Mouse (Mus musculus) C2C12 (cell line): Measurements from ENCODE around the gene Dgkd.

Experiments used
- CEBPB ChIP-seq: IDR thresholded peaks from one replicate; pipeline ENCODE4 v1.6.1; 2011; ENCODE audit warnings: low read depth, mild to moderate bottlenecking, control low read depth, moderate library complexity
- CTCF ChIP-seq: IDR thresholded peaks from one replicate; pipeline ENCODE4 v1.5.1; 2011; ENCODE audit not compliant: control insufficient read depth, insufficient read depth, insufficient read length
- FOSL1 ChIP-seq: IDR thresholded peaks from one replicate; pipeline ENCODE4 v1.8.0; 2011; ENCODE audit warnings: mild to moderate bottlenecking, low read length; ENCODE audit not compliant: poor library complexity, insufficient read depth, severe bottlenecking
- MAX ChIP-seq: IDR thresholded peaks from one replicate; pipeline ENCODE4 v1.6.1; 2011; ENCODE audit warnings: mild to moderate bottlenecking, control low read depth
- MYOD1 ChIP-seq: IDR thresholded peaks from one replicate; pipeline ENCODE4 v1.6.1; 2011; ENCODE audit warnings: low read depth; ENCODE audit not compliant: control insufficient read depth, insufficient read length
- MYOG ChIP-seq: IDR thresholded peaks from one replicate; pipeline ENCODE4 v1.6.1; 2011; ENCODE audit not compliant: control insufficient read depth, insufficient read length; ENCODE audit errors: extremely low read depth
- USF1 ChIP-seq: IDR thresholded peaks from one replicate; pipeline ENCODE4 v1.6.1; 2011; ENCODE audit warnings: low read depth, mild to moderate bottlenecking, control low read depth, moderate library complexity

DNA sequence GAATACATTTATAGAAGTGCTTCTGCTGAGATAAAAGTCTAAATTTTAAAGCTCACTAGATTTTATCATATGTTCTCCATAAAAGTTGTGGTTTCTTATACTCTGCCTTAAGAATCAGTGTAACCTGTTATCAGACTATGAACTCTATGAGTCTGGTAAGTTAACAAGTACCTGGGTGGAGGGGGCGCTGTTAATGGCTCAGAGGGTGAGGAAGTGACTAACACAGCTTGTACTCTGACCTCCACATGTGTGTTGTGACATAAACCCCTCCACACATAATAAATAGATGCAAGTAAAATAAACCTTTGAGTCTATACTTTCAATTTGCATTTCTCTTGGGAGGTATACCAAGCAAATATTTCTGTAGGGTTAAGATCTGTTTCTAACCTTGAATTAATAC lies 57.3 kb downstream of the Dgkd start:
- TF ChIP-seq USF1 (no peak), CTCF (no peak), MYOG (no peak), CEBPB (no peak), MAX (no peak), FOSL1 (no peak), MYOD1 (no peak)
